Mouse (Mus musculus): Measurements from ENCODE around the gene Tmem248. TPM values are rescaled to one million over a fixed set of nuclear protein-coding genes. Genes with fewer than 3 reads are reported as not detected.

Gene Tmem248
- polyA plus RNA-seq, 1 experiment from 2014 or later, result 47.0 TPM

- H3K36me3 ChIP-seq (ENCODE audit: control insufficient read depth, insufficient read depth), result peaks cover 33% of the 10 kb centered on the region
- peak; percentile 84 for ATAC-seq
These were observed 29.5 kb upstream of the Tmem248 start for GRCm38 (mm10) chr5:130187383-130187782.

GRCm38 (mm10) chr5:130190909-130191308, 26.0 kb upstream of the Tmem248 start:
- Histone ChIP-seq H3K4me2 (replicated peaks; ENCODE audit: low read depth) (no peak overlapping the region), H3K9ac (ENCODE audit: low read depth, low read length) (no peak overlapping the region), H3K4me1 (replicated peaks; ENCODE audit: control insufficient read depth, insufficient read depth, low read length) (no peaks in the 10 kb centered on the region), H3K27ac (ENCODE audit: low read depth, low read length) (no peak overlapping the region), H3K4me3 (ENCODE audit: low read depth, low read length) (no peak overlapping the region), H3K9me3 (ENCODE audit: control insufficient read depth) (no peaks in the 10 kb centered on the region), H3K27me3 (replicated peaks; ENCODE audit: control insufficient read depth, insufficient read depth, low read length) (no peaks in the 10 kb centered on the region), H3K36me3 (ENCODE audit: control insufficient read depth, insufficient read depth) (peaks cover 57% of the 10 kb centered on the region)
- WGBS, result 91% methylated on average over 6 of the region's 6 CpGs
- no peak for TF ChIP-seq CTCF (IDR thresholded peaks at IDR 0.05; ENCODE audit: low read depth)
- ATAC-seq, result no peak

More at GRCm38 (mm10) chr5:130187383-130187782, 29.5 kb upstream of the Tmem248 start:
- Histone ChIP-seq H3K4me2 (replicated peaks; ENCODE audit: low read depth) (no peak overlapping the region), H3K9ac (ENCODE audit: low read depth, low read length) (no peak overlapping the region), H3K27ac (ENCODE audit: low read depth, low read length) (no peak overlapping the region), H3K27me3 (replicated peaks; ENCODE audit: control insufficient read depth, insufficient read depth, low read length) (no peaks in the 10 kb centered on the region), H3K4me1 (replicated peaks; ENCODE audit: control insufficient read depth, insufficient read depth, low read length) (0 out of 2 replicates have a peak, but pooled peaks cover 7% of the 10 kb centered on the region), H3K4me3 (ENCODE audit: low read depth, low read length) (no peak overlapping the region), H3K9me3 (ENCODE audit: control insufficient read depth) (no peaks in the 10 kb centered on the region)
- no peak for TF ChIP-seq CTCF (IDR thresholded peaks at IDR 0.05; ENCODE audit: low read depth)
- 48% methylated on average over 7 of the region's 7 CpGs for WGBS

- Histone ChIP-seq H3K27me3 (replicated peaks; ENCODE audit: control insufficient read depth, insufficient read depth, low read length) (no peaks in the 10 kb centered on the region), H3K36me3 (ENCODE audit: control insufficient read depth, insufficient read depth) (peaks cover 57% of the 10 kb centered on the region), H3K27ac (ENCODE audit: low read depth, low read length) (no peak overlapping the region), H3K4me2 (replicated peaks; ENCODE audit: low read depth) (no peak overlapping the region), H3K4me3 (ENCODE audit: low read depth, low read length) (no peak overlapping the region), H3K9ac (ENCODE audit: low read depth, low read length) (no peak overlapping the region), H3K9me3 (ENCODE audit: control insufficient read depth) (no peaks in the 10 kb centered on the region), H3K4me1 (replicated peaks; ENCODE audit: control insufficient read depth, insufficient read depth, low read length) (no peaks in the 10 kb centered on the region)
- TF ChIP-seq CTCF (IDR thresholded peaks at IDR 0.05; ENCODE audit: low read depth), result no peak
- 59% methylated on average over 6 of the region's 6 CpGs for WGBS
- no peak for ATAC-seq
These were observed 25.0 kb upstream of the Tmem248 start for GRCm38 (mm10) chr5:130191865-130192264.

GRCm38 (mm10) chr5:130192356-130192944, 24.4 kb upstream of the Tmem248 start:
- H3K4me2 ChIP-seq (replicated peaks; ENCODE audit: low read depth), result no peak overlapping the region
- no peak overlapping the region for H3K9ac ChIP-seq (ENCODE audit: low read depth, low read length)
- H3K36me3 ChIP-seq (ENCODE audit: control insufficient read depth, insufficient read depth), result peaks cover 62% of the 10 kb centered on the region
- H3K27me3 ChIP-seq (replicated peaks; ENCODE audit: control insufficient read depth, insufficient read depth, low read length), result no peaks in the 10 kb centered on the region
- ATAC-seq, result no peak
- H3K4me3 ChIP-seq (ENCODE audit: low read depth, low read length), result no peak overlapping the region
- H3K4me1 ChIP-seq (replicated peaks; ENCODE audit: control insufficient read depth, insufficient read depth, low read length), result no peaks in the 10 kb centered on the region
- H3K9me3 ChIP-seq (ENCODE audit: control insufficient read depth), result no peaks in the 10 kb centered on the region
- WGBS, result 63% methylated on average over 2 of the region's 2 CpGs
- no peak overlapping the region for H3K27ac ChIP-seq (ENCODE audit: low read depth, low read length)
- TF ChIP-seq CTCF (IDR thresholded peaks at IDR 0.05; ENCODE audit: low read depth), result no peak

- Histone ChIP-seq H3K9ac (ENCODE audit: low read depth, low read length) (no peak overlapping the region), H3K27ac (ENCODE audit: low read depth, low read length) (no peak overlapping the region), H3K36me3 (ENCODE audit: control insufficient read depth, insufficient read depth) (peaks cover 65% of the 10 kb centered on the region), H3K27me3 (replicated peaks; ENCODE audit: control insufficient read depth, insufficient read depth, low read length) (no peaks in the 10 kb centered on the region), H3K9me3 (ENCODE audit: control insufficient read depth) (no peaks in the 10 kb centered on the region), H3K4me1 (replicated peaks; ENCODE audit: control insufficient read depth, insufficient read depth, low read length) (no peaks in the 10 kb centered on the region), H3K4me2 (replicated peaks; ENCODE audit: low read depth) (no peak overlapping the region), H3K4me3 (ENCODE audit: low read depth, low read length) (no peak overlapping the region)
- no peak for TF ChIP-seq CTCF (IDR thresholded peaks at IDR 0.05; ENCODE audit: low read depth)
- 92% methylated on average over 3 of the region's 3 CpGs for WGBS
- no peak for ATAC-seq
These were observed 23.1 kb upstream of the Tmem248 start for GRCm38 (mm10) chr5:130193760-130194159.

- no peaks in the 10 kb centered on the region for H3K9me3 ChIP-seq (ENCODE audit: control insufficient read depth)
- TF ChIP-seq CTCF (IDR thresholded peaks at IDR 0.05; ENCODE audit: low read depth), result no peak
- H3K4me1 ChIP-seq (replicated peaks; ENCODE audit: control insufficient read depth, insufficient read depth, low read length), result no peaks in the 10 kb centered on the region
- no peak overlapping the region for H3K27ac ChIP-seq (ENCODE audit: low read depth, low read length)
- 74% methylated on average over 1 of the region's 1 CpGs for WGBS
- no peak for ATAC-seq
- no peak overlapping the region for H3K4me2 ChIP-seq (replicated peaks; ENCODE audit: low read depth)
- no peaks in the 10 kb centered on the region for H3K27me3 ChIP-seq (replicated peaks; ENCODE audit: control insufficient read depth, insufficient read depth, low read length)
- no peak overlapping the region for H3K4me3 ChIP-seq (ENCODE audit: low read depth, low read length)
- H3K9ac ChIP-seq (ENCODE audit: low read depth, low read length), result no peak overlapping the region
- H3K36me3 ChIP-seq (ENCODE audit: control insufficient read depth, insufficient read depth), result peaks cover 50% of the 10 kb centered on the region
These were observed 20.6 kb upstream of the Tmem248 start for GRCm38 (mm10) chr5:130196307-130196706.

All from intestine, postnatal 0 days (tissue).